Mouse (Mus musculus): ENCODE results near the gene Eps8l3. TPM values are rescaled to one million over a fixed set of nuclear protein-coding genes. Genes with fewer than 3 reads are reported as not detected.

Gene Eps8l3
- total and polyA plus RNA-seq, 2 experiments from 2014 or later: not detected

- 43% methylated on average over 3 of the region's 3 CpGs for WGBS
- no peak for ATAC-seq (ENCODE audit: insufficient read depth, low read depth)
- no peak for DNase-seq (ENCODE audit: low spot score)
Measured at GRCm38 (mm10) chr3:107846835-107847234, 30.2 kb upstream of the Eps8l3 start.

GRCm38 (mm10) chr3:107848126-107848525, 28.9 kb upstream of the Eps8l3 start:
- Histone ChIP-seq H3K36me3 (replicated peaks; ENCODE audit: control insufficient read depth, insufficient read depth, low read length) (no peaks in the 10 kb centered on the region), H3K27me3 (ENCODE audit: control insufficient read depth, insufficient read depth, low read length) (no peaks in the 10 kb centered on the region), H3K9ac (replicated peaks; ENCODE audit: low read depth, low read length) (no peak overlapping the region), H3K9me3 (replicated peaks; ENCODE audit: control insufficient read depth, low read length) (no peaks in the 10 kb centered on the region), H3K27ac (ENCODE audit: low read depth) (no peak overlapping the region), H3K4me2 (ENCODE audit: low read depth, low read length) (no peak overlapping the region), H3K4me3 (ENCODE audit: low read depth, low read length) (no peak overlapping the region), H3K4me1 (ENCODE audit: control insufficient read depth, insufficient read depth) (peaks cover 29% of the 10 kb centered on the region)
- DNase-seq (ENCODE audit: low spot score) (no peak), ATAC-seq (ENCODE audit: insufficient read depth, low read depth) (no peak)
- no peak for TF ChIP-seq EP300 (IDR thresholded peaks at IDR 0.05; ENCODE audit: low read depth)
- TF ChIP-seq CTCF (IDR thresholded peaks at IDR 0.05; ENCODE audit: low read depth): no peak
- 61% methylated on average over 4 of the region's 4 CpGs for WGBS

More at GRCm38 (mm10) chr3:107846835-107847234, 30.2 kb upstream of the Eps8l3 start:
- H3K4me2 ChIP-seq (ENCODE audit: low read depth, low read length): no peak overlapping the region
- no peak overlapping the region for H3K9ac ChIP-seq (replicated peaks; ENCODE audit: low read depth, low read length)
- no peak for TF ChIP-seq EP300 (IDR thresholded peaks at IDR 0.05; ENCODE audit: low read depth)
- no peaks in the 10 kb centered on the region for H3K9me3 ChIP-seq (replicated peaks; ENCODE audit: control insufficient read depth, low read length)
- peaks cover 29% of the 10 kb centered on the region for H3K4me1 ChIP-seq (ENCODE audit: control insufficient read depth, insufficient read depth)
- H3K27me3 ChIP-seq (ENCODE audit: control insufficient read depth, insufficient read depth, low read length): no peaks in the 10 kb centered on the region
- H3K4me3 ChIP-seq (ENCODE audit: low read depth, low read length): no peak overlapping the region
- H3K27ac ChIP-seq (ENCODE audit: low read depth): no peak overlapping the region
- H3K36me3 ChIP-seq (replicated peaks; ENCODE audit: control insufficient read depth, insufficient read depth, low read length): no peaks in the 10 kb centered on the region

GRCm38 (mm10) chr3:107849000-107849692, 27.9 kb upstream of the Eps8l3 start:
- no peak overlapping the region for H3K9ac ChIP-seq (replicated peaks; ENCODE audit: low read depth, low read length)
- no peak overlapping the region for H3K4me3 ChIP-seq (ENCODE audit: low read depth, low read length)
- 42% methylated on average over 6 of the region's 6 CpGs for WGBS
- no peak for TF ChIP-seq EP300 (IDR thresholded peaks at IDR 0.05; ENCODE audit: low read depth)
- no peak for TF ChIP-seq CTCF (IDR thresholded peaks at IDR 0.05; ENCODE audit: low read depth)
- peaks cover 27% of the 10 kb centered on the region for H3K4me1 ChIP-seq (ENCODE audit: control insufficient read depth, insufficient read depth)
- no peak overlapping the region for H3K27ac ChIP-seq (ENCODE audit: low read depth)
- no peak overlapping the region for H3K4me2 ChIP-seq (ENCODE audit: low read depth, low read length)
- H3K9me3 ChIP-seq (replicated peaks; ENCODE audit: control insufficient read depth, low read length): no peaks in the 10 kb centered on the region
- ATAC-seq (ENCODE audit: insufficient read depth, low read depth) (0 out of 2 replicates have a peak, but pooled peaks have one; percentile 16), DNase-seq (ENCODE audit: low spot score) (no peak)
- H3K36me3 ChIP-seq (replicated peaks; ENCODE audit: control insufficient read depth, insufficient read depth, low read length): no peaks in the 10 kb centered on the region
- no peaks in the 10 kb centered on the region for H3K27me3 ChIP-seq (ENCODE audit: control insufficient read depth, insufficient read depth, low read length)

- 77% methylated on average over 2 of the region's 2 CpGs for WGBS
- Histone ChIP-seq H3K27me3 (ENCODE audit: control insufficient read depth, insufficient read depth, low read length) (0 out of 2 replicates have a peak, but pooled peaks cover 3% of the 10 kb centered on the region), H3K27ac (ENCODE audit: low read depth) (no peak overlapping the region), H3K9ac (replicated peaks; ENCODE audit: low read depth, low read length) (no peak overlapping the region), H3K4me1 (ENCODE audit: control insufficient read depth, insufficient read depth) (peaks cover 22% of the 10 kb centered on the region), H3K4me3 (ENCODE audit: low read depth, low read length) (no peak overlapping the region), H3K4me2 (ENCODE audit: low read depth, low read length) (no peak overlapping the region), H3K9me3 (replicated peaks; ENCODE audit: control insufficient read depth, low read length) (no peaks in the 10 kb centered on the region), H3K36me3 (replicated peaks; ENCODE audit: control insufficient read depth, insufficient read depth, low read length) (no peaks in the 10 kb centered on the region)
- DNase-seq (ENCODE audit: low spot score): no peak
- no peak for ATAC-seq (ENCODE audit: insufficient read depth, low read depth)
- TF ChIP-seq CTCF (IDR thresholded peaks at IDR 0.05; ENCODE audit: low read depth) (no peak), EP300 (IDR thresholded peaks at IDR 0.05; ENCODE audit: low read depth) (no peak)
Measured at GRCm38 (mm10) chr3:107849693-107850031, 27.4 kb upstream of the Eps8l3 start.

GRCm38 (mm10) chr3:107850418-107851031, 26.5 kb upstream of the Eps8l3 start:
- TF ChIP-seq CTCF (IDR thresholded peaks at IDR 0.05; ENCODE audit: low read depth): no peak
- no peak for TF ChIP-seq EP300 (IDR thresholded peaks at IDR 0.05; ENCODE audit: low read depth)
- no peaks in the 10 kb centered on the region for H3K9me3 ChIP-seq (replicated peaks; ENCODE audit: control insufficient read depth, low read length)
- no peaks in the 10 kb centered on the region for H3K36me3 ChIP-seq (replicated peaks; ENCODE audit: control insufficient read depth, insufficient read depth, low read length)
- no peak overlapping the region for H3K4me3 ChIP-seq (ENCODE audit: low read depth, low read length)
- ATAC-seq (ENCODE audit: insufficient read depth, low read depth) (peak; percentile 58), DNase-seq (ENCODE audit: low spot score) (peak; percentile 31)
- 0 out of 2 replicates have a peak overlapping the region, but pooled peaks have one; percentile 3 for H3K27ac ChIP-seq (ENCODE audit: low read depth)
- 12% methylated on average over 12 of the region's 12 CpGs for WGBS
- H3K9ac ChIP-seq (replicated peaks; ENCODE audit: low read depth, low read length): no peak overlapping the region
- H3K4me2 ChIP-seq (ENCODE audit: low read depth, low read length): peak overlapping the region; percentile 43
- peaks cover 22% of the 10 kb centered on the region for H3K4me1 ChIP-seq (ENCODE audit: control insufficient read depth, insufficient read depth)
- 0 out of 2 replicates have a peak, but pooled peaks cover 3% of the 10 kb centered on the region for H3K27me3 ChIP-seq (ENCODE audit: control insufficient read depth, insufficient read depth, low read length)

Data from heart, postnatal 0 days (tissue).